Mouse (Mus musculus) heart, adult 2 months (tissue): ENCODE measurements around the gene Ppcs. TPM values are rescaled to one million over a fixed set of nuclear protein-coding genes. Genes with fewer than 3 reads are reported as not detected.

Experiments used
- DNase-seq, 2 experiments: peaks; one replicate each; pipeline ENCODE4 v3.0.0; 2021
- H3K27ac ChIP-seq: fragments of 200-600 bp; 2 replicates; pipeline ENCODE4 v1.8.1; 2022
- H3K27me3 ChIP-seq: fragments of 200-500 bp; 2 replicates; pipeline ENCODE4 v1.6.1; 2012; ENCODE audit warnings: mild to moderate bottlenecking, low read length, inconsistent platforms, mixed read lengths; ENCODE audit not compliant: control insufficient read depth, insufficient read depth
- H3K36me3 ChIP-seq: fragments of 200-500 bp; 2 replicates; pipeline ENCODE4 v1.6.1; 2012; ENCODE audit warnings: low read length, inconsistent platforms; ENCODE audit not compliant: control insufficient read depth, insufficient read depth
- H3K4me1 ChIP-seq: fragments of 200-500 bp; 2 replicates; pipeline ENCODE4 v1.6.1; 2011; ENCODE audit warnings: low read length; ENCODE audit not compliant: control insufficient read depth, insufficient read depth
- H3K4me3 ChIP-seq: fragments of 200-600 bp; 2 replicates; pipeline ENCODE4 v1.8.1; 2022
- H3K79me2 ChIP-seq: fragments of 200-500 bp; replicated peaks from 2 replicates; pipeline ENCODE4 v1.6.1; 2012; ENCODE audit warnings: mild to moderate bottlenecking, inconsistent platforms, low read length, moderate library complexity, mixed read lengths; ENCODE audit not compliant: control insufficient read depth, insufficient read depth
- H3K9ac ChIP-seq: fragments of 200-500 bp; 2 replicates; pipeline ENCODE4 v1.6.1; 2012; ENCODE audit warnings: low read depth, mild to moderate bottlenecking, control low read depth, inconsistent platforms, low read length, mixed read lengths
- CTCF ChIP-seq: fragments of 200-600 bp; IDR thresholded peaks from 2 replicates; pipeline ENCODE4 v1.8.1; 2022; ENCODE audit warnings: antibody characterized with exemption, mild to moderate bottlenecking, moderate library complexity
- EP300 ChIP-seq: fragments of 200-500 bp; IDR thresholded peaks from 2 replicates; pipeline ENCODE4 v1.6.1; 2011; ENCODE audit warnings: low read depth, low read length, control low read depth; ENCODE audit not compliant: insufficient read depth
- POLR2A ChIP-seq: fragments of 200-500 bp; IDR thresholded peaks from 2 replicates; pipeline ENCODE4 v1.6.1; 2011; ENCODE audit warnings: mild to moderate bottlenecking, low read depth, low read length, control low read depth; ENCODE audit not compliant: insufficient read depth
- WGBS: fragments of 180-500 bp; shearing (Covaris S2); methylation state at CpG from one replicate; pipeline ENCODE4 v1.1.7; 2018; 5-methylcytosine and 5-hydroxymethylcytosine counted together
- intact Hi-C: fragments of 180-260 bp; cut with DNase I; formaldehyde crosslinking; loops from one replicate; pipeline ENCODE4 v1.15.1; 2025
- polyA plus RNA-seq: library from polyadenylated mRNA; depleted of rRNA; stranded (reverse); fragments of >200 nt; gene quantifications from 2 replicates; pipeline ENCODE4 v1.2.3, GENCODE M21; 2012
- total RNA-seq, 2 experiments: library from RNA; stranded (reverse); gene quantifications; 2 replicates each; pipeline ENCODE4 v1.2.3; 2021

Ppcs gene
- total and polyA plus RNA-seq, 3 experiments: 7.8 to 10.6 (median 9.2) TPM

- Histone ChIP-seq H3K9ac (no peak overlapping the region), H3K4me1 (peaks cover 4% of the 10 kb centered on the region), H3K27ac (no peak overlapping the region; the same call in 1 of the 2 replicates), H3K27me3 (no peaks in the 10 kb centered on the region), H3K79me2 (no peaks in the 10 kb centered on the region), H3K4me3 (no peak overlapping the region), H3K36me3 (no peaks in the 10 kb centered on the region)
- no peak for DNase-seq
- intact Hi-C loops: loop anchor here (2.0 kb wide), 1 partner anchor 34 kb away; no protein-coding TSS in a partner anchor
- TF ChIP-seq EP300: no peak
- no peak for TF ChIP-seq POLR2A
- TF ChIP-seq CTCF: no peak
- WGBS: 75% methylated on average over 3 of the region's 3 CpGs
Measured at GRCm38 (mm10) chr4:119462457-119462856, 40.2 kb upstream of the Ppcs start.

- Histone ChIP-seq H3K27ac (peak overlapping the region; percentile 36; the same call in 1 of the 2 replicates), H3K79me2 (no peaks in the 10 kb centered on the region), H3K4me1 (peaks cover 4% of the 10 kb centered on the region), H3K4me3 (no peak overlapping the region), H3K36me3 (no peaks in the 10 kb centered on the region), H3K9ac (no peak overlapping the region), H3K27me3 (no peaks in the 10 kb centered on the region)
- 22% methylated on average over 8 of the region's 8 CpGs for WGBS
- intact Hi-C loops: no loop called here
- DNase-seq: peak; percentile 65 to 76
- TF ChIP-seq EP300 (no peak), CTCF (no peak), POLR2A (no peak)
Measured at GRCm38 (mm10) chr4:119460728-119461141, 38.5 kb upstream of the Ppcs start.

GRCm38 (mm10) chr4:119460296-119460695 lies 38.1 kb upstream of the Ppcs start:
- Histone ChIP-seq H3K9ac (no peak overlapping the region), H3K79me2 (no peaks in the 10 kb centered on the region), H3K4me1 (peaks cover 4% of the 10 kb centered on the region), H3K36me3 (no peaks in the 10 kb centered on the region), H3K4me3 (no peak overlapping the region), H3K27me3 (no peaks in the 10 kb centered on the region), H3K27ac (peak overlapping the region; percentile 36; the same call in 1 of the 2 replicates)
- 47% methylated on average over 5 of the region's 5 CpGs for WGBS
- no peak for TF ChIP-seq POLR2A
- TF ChIP-seq CTCF: peak; percentile 58
- no peak for TF ChIP-seq EP300
- intact Hi-C loops: no loop called here
- DNase-seq: no peak

GRCm38 (mm10) chr4:119453533-119453932 lies 31.3 kb upstream of the Ppcs start:
- Histone ChIP-seq H3K27ac (no peak overlapping the region), H3K4me1 (no peaks in the 10 kb centered on the region), H3K36me3 (no peaks in the 10 kb centered on the region), H3K27me3 (no peaks in the 10 kb centered on the region), H3K4me3 (no peak overlapping the region), H3K9ac (no peak overlapping the region), H3K79me2 (no peaks in the 10 kb centered on the region)
- no peak for DNase-seq
- TF ChIP-seq EP300 (no peak), POLR2A (no peak), CTCF (no peak)
- 27% methylated on average over 6 of the region's 6 CpGs for WGBS
- intact Hi-C loops: no loop called here

GRCm38 (mm10) chr4:119453128-119453527 lies 30.9 kb upstream of the Ppcs start:
- Histone ChIP-seq H3K9ac (no peak overlapping the region), H3K27me3 (no peaks in the 10 kb centered on the region), H3K79me2 (no peaks in the 10 kb centered on the region), H3K4me3 (no peak overlapping the region), H3K36me3 (no peaks in the 10 kb centered on the region), H3K4me1 (no peaks in the 10 kb centered on the region), H3K27ac (no peak overlapping the region)
- 71% methylated on average over 5 of the region's 5 CpGs for WGBS
- intact Hi-C loops: no loop called here
- no peak for DNase-seq
- no peak for TF ChIP-seq POLR2A
- TF ChIP-seq EP300: no peak
- TF ChIP-seq CTCF: no peak

GRCm38 (mm10) chr4:119450436-119450835 lies 28.2 kb upstream of the Ppcs start:
- WGBS: 64% methylated on average over 7 of the region's 7 CpGs

More at GRCm38 (mm10) chr4:119450436-119450835, 28.2 kb upstream of the Ppcs start:
- Histone ChIP-seq H3K36me3 (no peaks in the 10 kb centered on the region), H3K79me2 (no peaks in the 10 kb centered on the region), H3K27me3 (no peaks in the 10 kb centered on the region), H3K4me1 (no peaks in the 10 kb centered on the region), H3K4me3 (no peak overlapping the region), H3K9ac (no peak overlapping the region), H3K27ac (no peak overlapping the region)
- intact Hi-C loops: no loop called here
- DNase-seq: no peak
- TF ChIP-seq POLR2A (no peak), EP300 (no peak), CTCF (no peak)
